Mouse (Mus musculus): ENCODE data around the gene Tldc1.

The Tldc1 gene

GRCm38 (mm10) chr8:119727093-119727492 is 51.1 kb downstream of the Tldc1 start:
- DNase-seq (ENCODE audit: low read depth in 1 of 2, low spot score in 2 of 2), result no peak

- no peak for DNase-seq (ENCODE audit: low read depth in 1 of 2, low spot score in 2 of 2)
These were observed 53.6 kb downstream of the Tldc1 start for GRCm38 (mm10) chr8:119724596-119724995.

GRCm38 (mm10) chr8:119723676-119724075 is 54.5 kb downstream of the Tldc1 start:
- no peak for DNase-seq (ENCODE audit: low read depth in 1 of 2, low spot score in 2 of 2)

GRCm38 (mm10) chr8:119722348-119722747 is 55.9 kb downstream of the Tldc1 start:
- DNase-seq (ENCODE audit: low read depth in 1 of 2, low spot score in 2 of 2), result no peak

- no peak for DNase-seq (ENCODE audit: low read depth in 1 of 2, low spot score in 2 of 2)
These were observed 59.2 kb downstream of the Tldc1 start for GRCm38 (mm10) chr8:119719011-119719501.

GRCm38 (mm10) chr8:119717765-119718164 is 60.5 kb downstream of the Tldc1 start:
- no peak for DNase-seq (ENCODE audit: low read depth in 1 of 2, low spot score in 2 of 2)

GRCm38 (mm10) chr8:119716730-119717299 is 61.4 kb downstream of the Tldc1 start:
- DNase-seq (ENCODE audit: low read depth in 1 of 2, low spot score in 2 of 2), result no peak

GRCm38 (mm10) chr8:119715221-119715620 is 63.0 kb downstream of the Tldc1 start:
- no peak for DNase-seq (ENCODE audit: low read depth in 1 of 2, low spot score in 2 of 2)

- DNase-seq (ENCODE audit: low read depth in 1 of 2, low spot score in 2 of 2), result no peak
These were observed 64.8 kb downstream of the Tldc1 start for GRCm38 (mm10) chr8:119713421-119713820.

GRCm38 (mm10) chr8:119712226-119712625 is 66.0 kb downstream of the Tldc1 start:
- DNase-seq (ENCODE audit: low read depth in 1 of 2, low spot score in 2 of 2), result peak; percentile 41 to 73
